Mouse (Mus musculus) Patski (cell line): ENCODE results near the gene Itga7. TPM values are rescaled to one million over a fixed set of nuclear protein-coding genes. Genes with fewer than 3 reads are reported as not detected.
"Not testable (repeated sequence)": the region's sequence is repeated elsewhere in the genome, so short reads cannot be mapped to it uniquely, and the experiment has no call there.

Experiments
- ATAC-seq: fragments of 100-300 bp; one replicate; pipeline ENCODE4 v1.8.0; 2021
- CTCF ChIA-PET: fragments of 350-600 bp; sonication (Branson Sonifier 250); formaldehyde crosslinking; loops from one replicate; lab custom pipeline; 2022; ENCODE audit warnings: inconsistent platforms; lab: Charles Lee
- POLR2A ChIA-PET: fragments of 350-600 bp; sonication (Branson Sonifier 250); formaldehyde crosslinking; loops from one replicate; lab custom pipeline; 2022; ENCODE audit warnings: antibody characterized with exemption, inconsistent platforms; lab: Charles Lee
- DNase-seq: peaks from one replicate; pipeline ENCODE4 v3.0.0-alpha.2; 2011; ENCODE audit warnings: low read depth, low spot score
- H3K27me3 ChIP-seq: fragments of 371-371 bp; one replicate; pipeline ENCODE4 v1.5.1; 2021
- CTCF ChIP-seq: fragments of 100-300 bp; IDR thresholded peaks from one replicate; pipeline ENCODE4 v1.5.1; 2021
- in situ Hi-C: fragments of 300-500 bp; cut with MboI; formaldehyde crosslinking; loops from 3 replicates; pipeline ENCODE4 v1.11.1; 2018; ENCODE audit warnings: low pct_unique_long_range_greater_than_20kb, mixed read lengths
- polyA plus RNA-seq: library from polyadenylated mRNA; unstranded; gene quantifications from one replicate; pipeline ENCODE4 v1.2.3, GENCODE M21; 2021

The Itga7 gene
- polyA plus RNA-seq, 1 experiment from 2014 or later: 20.3 TPM

- POLR2A ChIA-PET: no interaction called here
- no peak for TF ChIP-seq CTCF
- in situ Hi-C loops: no loop called here
- CTCF ChIA-PET: interaction anchor here (1.4 to 1.9 kb wide), 3 partner anchors 9 to 19 kb away, joined by 4 to 6 read pairs (median 4); no protein-coding TSS in a partner anchor
- DNase-seq (no peak), ATAC-seq (no peak)
- no peaks in the 10 kb centered on the region for H3K27me3 ChIP-seq
These were observed 31.3 kb downstream of the Itga7 start for GRCm38 (mm10) chr10:128964961-128965360.

GRCm38 (mm10) chr10:128965871-128966270 is 32.3 kb downstream of the Itga7 start:
- ChIA-PET POLR2A (no interaction called here), CTCF (interaction anchor here (1.2 to 1.9 kb wide), 5 partner anchors 9 to 38 kb away, joined by 3 to 6 read pairs (median 4); no protein-coding TSS in a partner anchor)
- in situ Hi-C loops: no loop called here
- TF ChIP-seq CTCF: no peak
- no peaks in the 10 kb centered on the region for H3K27me3 ChIP-seq
- DNase-seq (no peak), ATAC-seq (no peak)

GRCm38 (mm10) chr10:128968341-128968749 is 34.7 kb downstream of the Itga7 start:
- CTCF ChIA-PET: interaction anchor here (1.1 kb wide), 1 partner anchor 10 kb away, joined by 3 read pairs; no protein-coding TSS in a partner anchor
- DNase-seq (no peak), ATAC-seq (peak; percentile 93)
- in situ Hi-C loops: no loop called here
- no peak for TF ChIP-seq CTCF
- POLR2A ChIA-PET: no interaction called here
- no peaks in the 10 kb centered on the region for H3K27me3 ChIP-seq

GRCm38 (mm10) chr10:128970740-128971250 is 37.2 kb downstream of the Itga7 start:
- ChIA-PET POLR2A (no interaction called here), CTCF (interaction anchor here (0.8 kb wide), 1 partner anchor 9 kb away, joined by 3 read pairs; no protein-coding TSS in a partner anchor)
- no peak for DNase-seq
- in situ Hi-C loops: no loop called here
- no peak for ATAC-seq
- no peak for TF ChIP-seq CTCF
- H3K27me3 ChIP-seq: no peaks in the 10 kb centered on the region

- POLR2A ChIA-PET: no interaction called here
- H3K27me3 ChIP-seq: no peaks in the 10 kb centered on the region
- no peak for TF ChIP-seq CTCF
- in situ Hi-C loops: no loop called here
- no peak for DNase-seq
- ATAC-seq: no peak
- CTCF ChIA-PET: interaction anchor here (0.9 kb wide), 1 partner anchor 25 kb away, joined by 3 read pairs; no protein-coding TSS in a partner anchor
These were observed 39.2 kb downstream of the Itga7 start for GRCm38 (mm10) chr10:128972841-128973240.

- POLR2A ChIA-PET: interaction anchor here (1.1 kb wide), 1 partner anchor 84 kb away, joined by 3 read pairs; no protein-coding TSS in a partner anchor
- no peaks in the 10 kb centered on the region for H3K27me3 ChIP-seq
- CTCF ChIA-PET: interaction anchor here (1.0 to 8.2 kb wide), 10 partner anchors 11 to 81 kb away, joined by 3 to 54 read pairs (median 10); partner anchors contain the start of genes Bloc1s1, Olfr9 and Rdh5
- ATAC-seq: no peak
- TF ChIP-seq CTCF: no peak
- in situ Hi-C loops: loop anchor here (5.0 kb wide), 2 partner anchors 54 to 129 kb away; partner anchors contain the start of genes Bloc1s1 and Rdh5
- no peak for DNase-seq
These were observed 42.8 kb downstream of the Itga7 start for GRCm38 (mm10) chr10:128976395-128976794.

GRCm38 (mm10) chr10:128977522-128978114 is 44.0 kb downstream of the Itga7 start:
- ChIA-PET CTCF (interaction anchor here (0.7 to 8.2 kb wide), 20 partner anchors 10 to 360 kb away, joined by 3 to 54 read pairs (median 6); partner anchors contain the start of genes Bloc1s1, Mettl7b, Olfr9 and Rdh5), POLR2A (interaction anchor here (1.3 to 2.2 kb wide), 3 partner anchors 54 to 64 kb away, joined by 6 to 9 read pairs (median 6); partner anchors contain the start of genes Bloc1s1 and Rdh5)
- peak; percentile 20 for ATAC-seq
- H3K27me3 ChIP-seq: no peaks in the 10 kb centered on the region
- no peak for DNase-seq
- peak; percentile 92 for TF ChIP-seq CTCF
- in situ Hi-C loops: loop anchor here (5.0 kb wide), 2 partner anchors 55 to 130 kb away; partner anchors contain the start of genes Bloc1s1 and Rdh5

- H3K27me3 ChIP-seq: no peaks in the 10 kb centered on the region
- in situ Hi-C loops: no loop called here
- CTCF ChIA-PET: interaction anchor here (1.1 to 8.2 kb wide), 4 partner anchors 10 to 59 kb away, joined by 4 to 54 read pairs (median 4); partner anchors contain the start of genes Bloc1s1 and Rdh5
- DNase-seq (peak; percentile 94), ATAC-seq (peak; percentile 87)
- POLR2A ChIA-PET: interaction anchor here (1.0 kb wide), 1 partner anchor 65 kb away, joined by 3 read pairs; no protein-coding TSS in a partner anchor
- no peak for TF ChIP-seq CTCF
These were observed 47.2 kb downstream of the Itga7 start for GRCm38 (mm10) chr10:128980644-128981365.

GRCm38 (mm10) chr10:128989131-128989530 is 55.5 kb downstream of the Itga7 start, which contains the start of gene Olfr9:
Gene Olfr9, plus strand, starts transcription at chr10:128989431.
- ATAC-seq, POLR2A ChIA-PET, DNase-seq, in situ Hi-C loops, H3K27me3 ChIP-seq: not testable (repeated sequence)
- CTCF ChIA-PET: interaction anchor here (0.7 to 3.2 kb wide), 3 partner anchors 12 to 63 kb away, joined by 3 to 16 read pairs (median 3); partner anchors contain the start of gene Olfr763

- DNase-seq, POLR2A ChIA-PET, H3K27me3 ChIP-seq, in situ Hi-C loops: not testable (repeated sequence)
- CTCF ChIA-PET: interaction anchor here (1.3 kb wide), 1 partner anchor 9 kb away, joined by 4 read pairs; no protein-coding TSS in a partner anchor
- peak; percentile 92 for ATAC-seq
These were observed 56.7 kb downstream of the Itga7 start for GRCm38 (mm10) chr10:128990129-128990850.
